Mouse (Mus musculus): ENCODE data around the gene Lenep. TPM values are rescaled to one million over a fixed set of nuclear protein-coding genes. Genes with fewer than 3 reads are reported as not detected.

The Lenep gene
- total RNA-seq, 2 experiments from 2014 or later: 0.24 to 0.72 TPM

Other genes starting within 250 kb of the Lenep start
- gene Hcn3, start 242.6 kb downstream of the Lenep start, total RNA-seq (2021): under 1 TPM; 0.17 to 0.38 TPM
- gene Clk2, start 238.0 kb downstream of the Lenep start, total RNA-seq (2021): 10 to 100 TPM; 15.8 to 19.9 TPM
- gene Scamp3, start 225.3 kb downstream of the Lenep start, total RNA-seq (2021): 10 to 100 TPM; 49.8 to 49.9 TPM
- 1 to 10 TPM; 4.6 to 5.5 TPM for gene Fam189b, start 219.7 kb downstream of the Lenep start, total RNA-seq (2021)
- gene Gba, start 199.9 kb downstream of the Lenep start, total RNA-seq (2021): 10 to 100 TPM; 21.3 to 21.8 TPM
- 1 to 10 TPM; 6.8 to 9.4 TPM for gene Thbs3, start 187.6 kb downstream of the Lenep start, total RNA-seq (2021)
- gene Mtx1, start 175.7 kb downstream of the Lenep start, total RNA-seq (2021): 10 to 100 TPM; 58.0 to 60.0 TPM
- under 1 TPM; 0.14 to 0.46 TPM for gene Muc1, start 173.7 kb downstream of the Lenep start, total RNA-seq (2021)
- gene Krtcap2, start 156.8 kb downstream of the Lenep start, total RNA-seq (2021): 10 to 100 TPM; 82.3 to 87.0 TPM
- under 1 TPM; 0.42 to 0.62 TPM for gene Trim46, start 156.5 kb downstream of the Lenep start, total RNA-seq (2021)
- gene Dpm3, start 143.4 kb downstream of the Lenep start, total RNA-seq (2021): 10 to 100 TPM; 50.0 to 52.3 TPM
- gene Slc50a1, start 132.2 kb downstream of the Lenep start, total RNA-seq (2021): 10 to 100 TPM; 20.5 to 23.0 TPM
- 10 to 100 TPM; 28.3 to 42.6 TPM for gene Efna1, start 121.7 kb downstream of the Lenep start, total RNA-seq (2021)
- gene Efna3, start 79.8 kb downstream of the Lenep start, total RNA-seq (2021): not detected
- under 1 TPM; 0.19 to 0.22 TPM for gene Efna4, start 64.8 kb downstream of the Lenep start, total RNA-seq (2021)
- gene Adam15, start 52.8 kb downstream of the Lenep start, total RNA-seq (2021): 10 to 100 TPM; 56.5 to 62.6 TPM
- gene Dcst2, start 40.8 kb downstream of the Lenep start, total RNA-seq (2021): not detected
- gene Dcst1, start 37.5 kb downstream of the Lenep start, total RNA-seq (2021): not detected
- 10 to 100 TPM; 20.8 to 23.5 TPM for gene Zbtb7b, start 8.0 kb downstream of the Lenep start, total RNA-seq (2021)
- 10 to 100 TPM; 44.0 to 55.1 TPM for gene Flad1, start 9.1 kb upstream of the Lenep start, total RNA-seq (2021)
- gene Cks1b, start 15.6 kb upstream of the Lenep start, total RNA-seq (2021): 1 to 10 TPM; 5.1 to 5.4 TPM
- 10 to 100 TPM; 34.1 to 36.6 TPM for gene Shc1, start 15.7 kb upstream of the Lenep start, total RNA-seq (2021)
- 10 to 100 TPM; 13.8 to 16.6 TPM for gene Pygo2, start 27.4 kb upstream of the Lenep start, total RNA-seq (2021)
- 10 to 100 TPM; 57.0 to 58.0 TPM for gene Pbxip1, start 33.9 kb upstream of the Lenep start, total RNA-seq (2021)
- 1 to 10 TPM; 7.0 to 9.2 TPM for gene Pmvk, start 51.7 kb upstream of the Lenep start, total RNA-seq (2021)
- 1 to 10 TPM; 1.9 to 2.3 TPM for gene Kcnn3, start 117.4 kb upstream of the Lenep start, total RNA-seq (2021)